Mouse (Mus musculus): Measurements from ENCODE around the gene Supt4a. TPM values are rescaled to one million over a fixed set of nuclear protein-coding genes. Genes with fewer than 3 reads are reported as not detected.

The Supt4a gene
- polyA plus RNA-seq, 1 experiment from 2014 or later = 146 TPM

- Histone ChIP-seq H3K27ac (ENCODE audit: low read depth) (no peak overlapping the region; the same call in 1 of the 2 replicates), H3K27me3 (ENCODE audit: insufficient read depth, low read length) (peaks cover 30% of the 10 kb centered on the region), H3K4me3 (ENCODE audit: low read depth, low read length) (peak overlapping the region; percentile 19; the same call in 1 of the 2 replicates), H3K4me2 (peak overlapping the region; percentile 4; the same call in 1 of the 2 replicates), H3K9me3 (ENCODE audit: low read depth, low read length) (no peaks in the 10 kb centered on the region), H3K9ac (no peak overlapping the region), H3K36me3 (ENCODE audit: insufficient read depth) (no peaks in the 10 kb centered on the region), H3K4me1 (ENCODE audit: insufficient read depth) (no peaks in the 10 kb centered on the region)
- no peak for TF ChIP-seq CTCF (IDR thresholded peaks at IDR 0.05; ENCODE audit: low read depth)
- no peak for ATAC-seq (ENCODE audit: insufficient read depth)
- 83% methylated on average over 25 of the region's 25 CpGs for WGBS
- no peak for DNase-seq
These were observed 19.9 kb downstream of the Supt4a start for GRCm38 (mm10) chr11:87757001-87757954.

- Histone ChIP-seq H3K4me2 (no peak overlapping the region), H3K9ac (no peak overlapping the region), H3K36me3 (ENCODE audit: insufficient read depth) (no peaks in the 10 kb centered on the region), H3K9me3 (ENCODE audit: low read depth, low read length) (no peaks in the 10 kb centered on the region), H3K27ac (ENCODE audit: low read depth) (no peak overlapping the region), H3K27me3 (ENCODE audit: insufficient read depth, low read length) (peaks cover 40% of the 10 kb centered on the region), H3K4me1 (ENCODE audit: insufficient read depth) (no peaks in the 10 kb centered on the region), H3K4me3 (ENCODE audit: low read depth, low read length) (no peak overlapping the region)
- TF ChIP-seq CTCF (IDR thresholded peaks at IDR 0.05; ENCODE audit: low read depth) = no peak
- 77% methylated on average over 7 of the region's 7 CpGs for WGBS
- DNase-seq (no peak), ATAC-seq (ENCODE audit: insufficient read depth) (no peak)
These were observed 21.0 kb downstream of the Supt4a start for GRCm38 (mm10) chr11:87758161-87758911.

DNA sequence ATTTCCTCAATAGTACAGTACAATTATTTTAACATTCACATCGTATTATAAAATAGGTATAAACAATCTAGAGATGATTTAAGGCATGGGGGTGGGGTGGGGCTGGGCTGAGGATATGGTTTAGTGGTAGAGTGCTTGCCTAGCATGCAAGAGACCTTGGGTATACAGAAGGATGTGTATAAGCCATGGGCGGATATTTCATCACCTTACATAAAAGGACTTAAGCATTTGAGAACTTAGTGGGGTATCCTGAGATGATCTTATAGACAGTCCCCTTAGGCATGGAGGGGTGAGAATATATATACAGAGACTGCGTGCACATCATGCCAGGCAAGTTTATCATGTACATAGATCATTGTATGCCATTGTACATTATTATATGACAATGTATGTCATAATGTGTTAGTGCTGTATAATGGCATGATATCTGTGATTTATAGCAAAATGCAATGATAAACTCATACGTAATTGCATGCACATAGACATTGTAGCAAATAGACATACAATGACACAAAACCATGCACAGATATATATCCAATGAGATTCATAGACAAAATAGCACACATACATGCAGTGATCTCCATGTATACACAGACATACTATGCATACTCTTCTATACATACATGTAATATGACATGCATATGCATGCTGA, 21.7 kb downstream of the Supt4a start:
- Histone ChIP-seq H3K9me3 (ENCODE audit: low read depth, low read length) (no peaks in the 10 kb centered on the region), H3K4me1 (ENCODE audit: insufficient read depth) (0 out of 2 replicates have a peak, but pooled peaks cover 4% of the 10 kb centered on the region), H3K4me2 (no peak overlapping the region), H3K27me3 (ENCODE audit: insufficient read depth, low read length) (peaks cover 48% of the 10 kb centered on the region), H3K36me3 (ENCODE audit: insufficient read depth) (no peaks in the 10 kb centered on the region), H3K9ac (no peak overlapping the region), H3K27ac (ENCODE audit: low read depth) (no peak overlapping the region), H3K4me3 (ENCODE audit: low read depth, low read length) (no peak overlapping the region)
- no peak for DNase-seq
- no peak for TF ChIP-seq CTCF (IDR thresholded peaks at IDR 0.05; ENCODE audit: low read depth)
- ATAC-seq (ENCODE audit: insufficient read depth) = no peak
- WGBS = 58% methylated on average over 4 of the region's 4 CpGs

GRCm38 (mm10) chr11:87759609-87760005, 22.3 kb downstream of the Supt4a start:
- no peaks in the 10 kb centered on the region for H3K9me3 ChIP-seq (ENCODE audit: low read depth, low read length)
- no peak overlapping the region for H3K27ac ChIP-seq (ENCODE audit: low read depth)
- no peaks in the 10 kb centered on the region for H3K36me3 ChIP-seq (ENCODE audit: insufficient read depth)
- H3K27me3 ChIP-seq (ENCODE audit: insufficient read depth, low read length) = peaks cover 53% of the 10 kb centered on the region
- H3K4me1 ChIP-seq (ENCODE audit: insufficient read depth) = 0 out of 2 replicates have a peak, but pooled peaks cover 4% of the 10 kb centered on the region
- ATAC-seq (ENCODE audit: insufficient read depth) = no peak
- H3K9ac ChIP-seq = no peak overlapping the region
- H3K4me3 ChIP-seq (ENCODE audit: low read depth, low read length) = no peak overlapping the region
- no peak overlapping the region for H3K4me2 ChIP-seq
- peak; percentile 11 for DNase-seq
- TF ChIP-seq CTCF (IDR thresholded peaks at IDR 0.05; ENCODE audit: low read depth) = peak; percentile 31; the same call in 1 of the 2 replicates
- WGBS = 3% methylated on average over 3 of the region's 3 CpGs

- no peaks in the 10 kb centered on the region for H3K9me3 ChIP-seq (ENCODE audit: low read depth, low read length)
- DNase-seq (no peak), ATAC-seq (ENCODE audit: insufficient read depth) (no peak)
- no peak within 1 kb of the TSS for H3K4me2 ChIP-seq
- peaks cover 62% of the 10 kb centered on the region for H3K27me3 ChIP-seq (ENCODE audit: insufficient read depth, low read length)
- H3K36me3 ChIP-seq (ENCODE audit: insufficient read depth) = no peaks in the 10 kb centered on the region
- no peak within 1 kb of the TSS for H3K4me3 ChIP-seq (ENCODE audit: low read depth, low read length)
- WGBS = 9% methylated on average over 23 of the region's 23 CpGs
- no peak for TF ChIP-seq CTCF (IDR thresholded peaks at IDR 0.05; ENCODE audit: low read depth)
- H3K9ac ChIP-seq = no peak within 1 kb of the TSS
- H3K4me1 ChIP-seq (ENCODE audit: insufficient read depth) = 0 out of 2 replicates have a peak, but pooled peaks cover 4% of the 10 kb centered on the region
- H3K27ac ChIP-seq (ENCODE audit: low read depth) = no peak within 1 kb of the TSS
These were observed 23.1 kb downstream of the Supt4a start, which contains the start of gene Tspoap1 for GRCm38 (mm10) chr11:87760301-87761081. Gene Tspoap1 (plus strand): TSS chr11:87760541.

GRCm38 (mm10) chr11:87761181-87761721, 23.9 kb downstream of the Supt4a start:
- no peak for ATAC-seq (ENCODE audit: insufficient read depth)
- Histone ChIP-seq H3K4me2 (no peak overlapping the region), H3K27ac (ENCODE audit: low read depth) (no peak overlapping the region), H3K4me1 (ENCODE audit: insufficient read depth) (0 out of 2 replicates have a peak, but pooled peaks cover 4% of the 10 kb centered on the region), H3K4me3 (ENCODE audit: low read depth, low read length) (no peak overlapping the region), H3K9ac (no peak overlapping the region), H3K36me3 (ENCODE audit: insufficient read depth) (no peaks in the 10 kb centered on the region), H3K27me3 (ENCODE audit: insufficient read depth, low read length) (peaks cover 68% of the 10 kb centered on the region), H3K9me3 (ENCODE audit: low read depth, low read length) (no peaks in the 10 kb centered on the region)
- 61% methylated on average over 11 of the region's 11 CpGs for WGBS
- DNase-seq = no peak
- TF ChIP-seq CTCF (IDR thresholded peaks at IDR 0.05; ENCODE audit: low read depth) = no peak

All from lung, embryonic 14.5 days (tissue).